Mouse (Mus musculus): Measurements from ENCODE around the gene Zfp524.

- TF ChIP-seq POLR2A (IDR thresholded peaks at IDR 0.05; ENCODE audit: insufficient read length, low read depth) (no peak), USF1 (IDR thresholded peaks at IDR 0.05; ENCODE audit: low read depth) (no peak), MYOG (IDR thresholded peaks at IDR 0.05; ENCODE audit: control insufficient read depth in 1 of 3, insufficient read depth in 1 of 3, insufficient read length in 2 of 3, low read depth in 2 of 3) (no peak), MYOD1 (IDR thresholded peaks at IDR 0.05; ENCODE audit: control insufficient read depth in 1 of 3, insufficient read length in 2 of 3, low read depth in 2 of 3) (no peak), E2F4 (IDR thresholded peaks at IDR 0.05; ENCODE audit: insufficient read depth) (no peak), MAX (IDR thresholded peaks at IDR 0.05; ENCODE audit: low read depth) (no peak), POLR2AphosphoS2 (IDR thresholded peaks at IDR 0.05; ENCODE audit: insufficient read length, low read depth) (no peak), REST (IDR thresholded peaks at IDR 0.05; ENCODE audit: insufficient read depth, insufficient read length) (no peak), CEBPB (IDR thresholded peaks at IDR 0.05; ENCODE audit: insufficient read depth, poor library complexity, severe bottlenecking) (no peak), SRF (IDR thresholded peaks at IDR 0.05; ENCODE audit: control insufficient read depth, insufficient read length, low read depth) (no peak), TCF12 (IDR thresholded peaks at IDR 0.05; ENCODE audit: insufficient read depth, poor library complexity, severe bottlenecking) (no peak), TCF3 (IDR thresholded peaks at IDR 0.05; ENCODE audit: insufficient read length, low read depth) (no peak)
These were observed 19.6 kb downstream of the Zfp524 start, which contains the start of gene 4632433K11Rik for GRCm38 (mm10) chr7:5033818-5034217.
